Mouse (Mus musculus) lung, embryonic 14.5 days (tissue): ENCODE results near the gene Tlcd1. TPM values are rescaled to one million over a fixed set of nuclear protein-coding genes. Genes with fewer than 3 reads are reported as not detected.

Experiments
- ATAC-seq: fragments of 200-750 bp; cut with Nextera tagmentation; 2 replicates; pipeline ENCODE4 v1.8.0; 2017; ENCODE audit warnings: mild to moderate bottlenecking, moderate TSS enrichment, moderate library complexity; ENCODE audit not compliant: insufficient read depth
- DNase-seq: peaks from one replicate; pipeline ENCODE4 v3.0.0-alpha.2; 2015
- H3K27ac ChIP-seq: fragments of 300-500 bp; sonication (generic); 2 replicates; pipeline ENCODE4 v1.5.1; 2014; ENCODE audit warnings: low read depth, mild to moderate bottlenecking, moderate library complexity
- H3K27me3 ChIP-seq: fragments of 300-500 bp; sonication (generic); 2 replicates; pipeline ENCODE4 v1.6.1; 2014; ENCODE audit warnings: low read length, control low read depth; ENCODE audit not compliant: insufficient read depth
- H3K36me3 ChIP-seq: fragments of 300-500 bp; sonication (generic); 2 replicates; pipeline ENCODE4 v1.6.1; 2014; ENCODE audit warnings: control low read depth; ENCODE audit not compliant: insufficient read depth
- H3K4me1 ChIP-seq: fragments of 300-500 bp; sonication (generic); 2 replicates; pipeline ENCODE4 v1.6.1; 2014; ENCODE audit warnings: antibody characterized with exemption, control low read depth; ENCODE audit not compliant: insufficient read depth
- H3K4me2 ChIP-seq: fragments of 300-500 bp; sonication (generic); 2 replicates; pipeline ENCODE4 v1.6.1; 2014; ENCODE audit warnings: mild to moderate bottlenecking
- H3K4me3 ChIP-seq: fragments of 300-500 bp; sonication (generic); 2 replicates; pipeline ENCODE4 v1.5.1; 2014; ENCODE audit warnings: low read depth, low read length
- H3K9ac ChIP-seq: fragments of 300-500 bp; sonication (generic); 2 replicates; pipeline ENCODE4 v1.6.1; 2014
- H3K9me3 ChIP-seq: fragments of 300-500 bp; sonication (generic); 2 replicates; pipeline ENCODE4 v1.6.1; 2016; ENCODE audit warnings: low read depth, low read length, control low read depth
- CTCF ChIP-seq: IDR thresholded peaks from 2 replicates; pipeline ENCODE4 v1.5.1; 2016; ENCODE audit warnings: antibody characterized with exemption, low read depth
- WGBS: fragments of 180-500 bp; shearing (Covaris S2); extraction: QIAGEN DNeasy Blood & Tissue Kit; methylation state at CpG from one replicate; pipeline ENCODE4 v1.1.7; 2014; 5-methylcytosine and 5-hydroxymethylcytosine counted together
- polyA plus RNA-seq: library from polyadenylated mRNA; unstranded; fragments of >200 nt; fragmentation: Nextera tagmentation; extraction: Ambion mirVana; gene quantifications from 2 replicates; pipeline ENCODE4 v1.2.1, GENCODE M21; 2014

The Tlcd1 gene
- polyA plus RNA-seq, 1 experiment from 2014 or later: 21.6 TPM

- Histone ChIP-seq H3K27ac (peak overlapping the region; percentile 97), H3K9ac (peak overlapping the region; percentile 51; the same call in 1 of the 2 replicates), H3K36me3 (peaks cover 31% of the 10 kb centered on the region), H3K4me3 (peak overlapping the region; percentile 59), H3K4me2 (peak overlapping the region; percentile 96), H3K27me3 (no peaks in the 10 kb centered on the region), H3K4me1 (peaks cover 6% of the 10 kb centered on the region; the same call in 1 of the 2 replicates), H3K9me3 (no peaks in the 10 kb centered on the region)
- DNase-seq: peak; percentile 72
- no peak for TF ChIP-seq CTCF
- ATAC-seq: peak; percentile 8; the same call in 1 of the 2 replicates
- WGBS: under 1% methylated on average over 10 of the region's 10 CpGs
These were observed 926 bp downstream of the Tlcd1 start for GRCm38 (mm10) chr11:78177437-78177836.

GRCm38 (mm10) chr11:78177903-78178858, 1.7 kb downstream of the Tlcd1 start:
- Histone ChIP-seq H3K4me2 (peak overlapping the region; percentile 96), H3K36me3 (peaks cover 33% of the 10 kb centered on the region), H3K4me1 (peaks cover 6% of the 10 kb centered on the region; the same call in 1 of the 2 replicates), H3K9me3 (no peaks in the 10 kb centered on the region), H3K27ac (peak overlapping the region; percentile 97), H3K27me3 (no peaks in the 10 kb centered on the region), H3K9ac (peak overlapping the region; percentile 77), H3K4me3 (peak overlapping the region; percentile 59)
- DNase-seq: peak; percentile 100
- peak; percentile 99 for TF ChIP-seq CTCF
- ATAC-seq: peak; percentile 85
- WGBS: under 1% methylated on average over 82 of the region's 84 CpGs

- no peaks in the 10 kb centered on the region for H3K9me3 ChIP-seq
These were observed 2.4 kb downstream of the Tlcd1 start for GRCm38 (mm10) chr11:78178859-78179437.

DNA sequence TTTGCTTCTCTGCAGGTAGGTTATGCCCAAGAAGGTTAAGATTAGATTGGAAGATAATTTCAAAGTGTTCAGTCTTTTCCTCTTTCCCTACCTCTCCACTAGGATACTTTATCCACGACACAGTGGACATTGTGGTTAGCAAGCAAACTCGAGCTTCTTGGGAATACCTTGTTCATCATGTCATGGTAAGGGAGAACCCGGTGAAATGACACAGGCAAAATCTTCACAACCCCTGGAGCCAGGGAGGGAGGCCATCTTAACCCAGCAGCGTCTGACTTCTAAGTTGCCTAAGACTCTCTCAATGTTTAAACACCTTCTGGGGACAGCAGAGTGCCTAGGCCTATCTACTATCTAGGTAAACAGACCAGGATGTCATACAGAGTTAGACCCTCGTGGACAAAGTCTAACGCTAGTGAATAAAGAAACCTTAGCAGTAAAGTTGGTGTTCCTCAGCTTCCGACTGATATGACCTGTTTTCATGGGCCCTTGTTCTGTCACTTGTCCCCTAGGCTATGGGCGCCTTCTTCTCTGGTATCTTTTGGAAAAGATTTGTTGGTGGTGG, 3.0 kb downstream of the Tlcd1 start:
- 22% methylated on average over 8 of the region's 8 CpGs for WGBS
- peaks cover 6% of the 10 kb centered on the region; the same call in 1 of the 2 replicates for H3K4me1 ChIP-seq

More at GRCm38 (mm10) chr11:78178859-78179437, 2.4 kb downstream of the Tlcd1 start:
- ATAC-seq: 0 out of 2 replicates have a peak, but pooled peaks have one; percentile 10
- peak; percentile 91 for DNase-seq
- H3K4me1 ChIP-seq: peaks cover 6% of the 10 kb centered on the region; the same call in 1 of the 2 replicates
- H3K4me2 ChIP-seq: peak overlapping the region; percentile 96
- peaks cover 33% of the 10 kb centered on the region for H3K36me3 ChIP-seq
- H3K27me3 ChIP-seq: no peaks in the 10 kb centered on the region
- under 1% methylated on average over 29 of the region's 29 CpGs for WGBS
- peak overlapping the region; percentile 59 for H3K4me3 ChIP-seq
- peak overlapping the region; percentile 77 for H3K9ac ChIP-seq
- peak overlapping the region; percentile 97 for H3K27ac ChIP-seq
- no peak; the same call in 1 of the 2 replicates for TF ChIP-seq CTCF

GRCm38 (mm10) chr11:78180081-78180761, 3.7 kb downstream of the Tlcd1 start:
- Histone ChIP-seq H3K9me3 (no peaks in the 10 kb centered on the region), H3K27me3 (no peaks in the 10 kb centered on the region), H3K36me3 (peaks cover 33% of the 10 kb centered on the region), H3K27ac (peak overlapping the region; percentile 97; the same call in 1 of the 2 replicates), H3K4me2 (peak overlapping the region; percentile 96), H3K4me3 (peak overlapping the region; percentile 59), H3K4me1 (peaks cover 6% of the 10 kb centered on the region; the same call in 1 of the 2 replicates), H3K9ac (no peak overlapping the region)
- no peak for ATAC-seq
- no peak for TF ChIP-seq CTCF
- DNase-seq: no peak
- 56% methylated on average over 6 of the region's 6 CpGs for WGBS

More for the DNA sequence above, 3.0 kb downstream of the Tlcd1 start:
- DNase-seq (no peak), ATAC-seq (no peak)
- TF ChIP-seq CTCF: no peak
- H3K9me3 ChIP-seq: no peaks in the 10 kb centered on the region
- no peaks in the 10 kb centered on the region for H3K27me3 ChIP-seq
- peak overlapping the region; percentile 59 for H3K4me3 ChIP-seq
- H3K27ac ChIP-seq: peak overlapping the region; percentile 97
- H3K4me2 ChIP-seq: peak overlapping the region; percentile 96
- H3K9ac ChIP-seq: peak overlapping the region; percentile 77
- peaks cover 33% of the 10 kb centered on the region for H3K36me3 ChIP-seq

DNA sequence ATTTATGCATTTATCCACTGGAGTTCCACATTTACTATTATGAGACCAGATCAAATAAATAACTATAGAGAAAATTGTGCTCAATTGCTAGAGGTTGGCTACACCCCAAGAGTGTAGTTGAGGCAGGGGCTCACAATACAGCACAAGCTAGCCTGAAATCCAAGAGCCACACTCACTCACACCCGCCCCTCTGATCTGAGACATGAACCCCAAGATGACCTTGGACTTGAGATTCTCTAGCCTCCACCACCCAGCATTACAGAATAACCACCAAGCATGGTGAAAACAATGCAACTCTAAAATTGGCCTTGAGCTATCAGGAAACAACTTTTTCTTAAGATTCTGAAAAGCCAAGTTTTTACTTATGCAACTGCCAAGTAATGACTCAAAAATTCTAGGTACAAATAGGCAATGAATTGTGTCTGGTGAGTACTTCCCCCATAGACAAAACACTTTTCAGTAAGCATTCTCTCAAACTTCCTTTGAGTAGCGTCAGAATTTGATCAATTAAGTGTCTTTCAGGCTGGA, 5.4 kb downstream of the Tlcd1 start:
- H3K9me3 ChIP-seq: no peaks in the 10 kb centered on the region
- 34% methylated on average over 2 of the region's 2 CpGs for WGBS
- DNase-seq (no peak), ATAC-seq (no peak)
- peak overlapping the region; percentile 96 for H3K4me2 ChIP-seq
- H3K36me3 ChIP-seq: peaks cover 33% of the 10 kb centered on the region
- no peaks in the 10 kb centered on the region for H3K27me3 ChIP-seq
- peak overlapping the region; percentile 95 for H3K9ac ChIP-seq
- peak overlapping the region; percentile 96 for H3K4me3 ChIP-seq
- H3K27ac ChIP-seq: peak overlapping the region; percentile 13; the same call in 1 of the 2 replicates
- peaks cover 6% of the 10 kb centered on the region; the same call in 1 of the 2 replicates for H3K4me1 ChIP-seq
- TF ChIP-seq CTCF: no peak
